In genomic region chr3:129203761-129204440, GRCm38 (mm10) we compare ENCODE assay signal across 8 mouse cellular contexts. TPM values are rescaled to one million over a fixed set of nuclear protein-coding genes. Genes with fewer than 3 reads are reported as not detected.
DNase-seq lines count a peak whose midpoint lies in the region; ATAC-seq and TF ChIP-seq lines count a peak whose summit lies in the region.

No protein-coding gene starts in this region.

- peaks cover 36% of the 10 kb centered on the region for H3K4me1 ChIP-seq in kidney, embryonic 15.5 days
- H3K4me1 ChIP-seq in embryonic facial prominence, embryonic 14.5 days (ENCODE audit: control insufficient read depth, insufficient read depth, low read length), result peaks cover 6% of the 10 kb centered on the region; the same call in 1 of the 2 replicates
- peaks cover 4% of the 10 kb centered on the region; the same call in 1 of the 2 replicates for H3K4me1 ChIP-seq in intestine, postnatal 0 days (replicated peaks; ENCODE audit: control insufficient read depth, insufficient read depth, low read length)
- peaks cover 29% of the 10 kb centered on the region for H3K4me1 ChIP-seq in neural tube, embryonic 13.5 days (replicated peaks)

- TF ChIP-seq CTCF in intestine, postnatal 0 days (IDR thresholded peaks at IDR 0.05; ENCODE audit: low read depth), result no peak

- intact Hi-C loops in left cerebral cortex, postnatal 10 days (cut with DNase I), result loop anchor here (1.0 kb wide), 1 partner anchor 855 kb away; no protein-coding TSS in a partner anchor

- peak overlapping the region; percentile 85 for H3K4me2 ChIP-seq in kidney, embryonic 15.5 days
- peak overlapping the region; percentile 88 for H3K4me2 ChIP-seq in embryonic facial prominence, embryonic 14.5 days (ENCODE audit: low read depth, low read length)
- H3K4me2 ChIP-seq in intestine, postnatal 0 days (replicated peaks; ENCODE audit: low read depth), result peak overlapping the region; percentile 78
- peak overlapping the region; percentile 79 for H3K4me2 ChIP-seq in neural tube, embryonic 13.5 days

- no peak overlapping the region for H3K27ac ChIP-seq in kidney, embryonic 15.5 days
- peak overlapping the region; percentile 18; the same call in 1 of the 2 replicates for H3K27ac ChIP-seq in embryonic facial prominence, embryonic 14.5 days (replicated peaks; ENCODE audit: low read depth, low read length)
- no peak overlapping the region for H3K27ac ChIP-seq in intestine, postnatal 0 days (ENCODE audit: low read depth, low read length)
- H3K27ac ChIP-seq in neural tube, embryonic 13.5 days (replicated peaks), result no peak overlapping the region

- H3K4me3 ChIP-seq in kidney, embryonic 15.5 days (replicated peaks), result peak overlapping the region; percentile 47
- H3K4me3 ChIP-seq in embryonic facial prominence, embryonic 14.5 days (ENCODE audit: low read depth, low read length), result peak overlapping the region; percentile 49
- H3K4me3 ChIP-seq in intestine, postnatal 0 days (ENCODE audit: low read depth, low read length), result peak overlapping the region; percentile 44
- peak overlapping the region; percentile 41 for H3K4me3 ChIP-seq in neural tube, embryonic 13.5 days

- DNase-seq in kidney, postnatal 4 days, result no peak
- DNase-seq in embryonic facial prominence, embryonic 14.5 days (ENCODE audit: low spot score), result peak; percentile 3
- no peak for DNase-seq in frontal cortex, adult 2 months (ENCODE audit: extremely low spot score in 1 of 2, low spot score in 1 of 2)
- DNase-seq in left cerebral cortex, postnatal 10 days (ENCODE audit: extremely low spot score in 1 of 2, low spot score in 2 of 2), result no peak
- no peak for DNase-seq in left cerebral cortex, adult 11 months (ENCODE audit: low spot score)

- no peaks in the 10 kb centered on the region for H3K36me3 ChIP-seq in kidney, embryonic 15.5 days
- H3K36me3 ChIP-seq in embryonic facial prominence, embryonic 14.5 days (ENCODE audit: control insufficient read depth, insufficient read depth, low read length), result no peaks in the 10 kb centered on the region
- H3K36me3 ChIP-seq in intestine, postnatal 0 days (ENCODE audit: control insufficient read depth, insufficient read depth), result no peaks in the 10 kb centered on the region
- no peaks in the 10 kb centered on the region for H3K36me3 ChIP-seq in neural tube, embryonic 13.5 days

- no peaks in the 10 kb centered on the region for H3K9me3 ChIP-seq in kidney, embryonic 15.5 days (replicated peaks)
- H3K9me3 ChIP-seq in embryonic facial prominence, embryonic 14.5 days (ENCODE audit: control insufficient read depth, low read length), result no peaks in the 10 kb centered on the region
- no peaks in the 10 kb centered on the region for H3K9me3 ChIP-seq in intestine, postnatal 0 days (ENCODE audit: control insufficient read depth)
- no peaks in the 10 kb centered on the region for H3K9me3 ChIP-seq in neural tube, embryonic 13.5 days

- ATAC-seq in kidney, embryonic 15.5 days (replicated peaks; ENCODE audit: low FRiP score), result peak; percentile 31
- ATAC-seq in embryonic facial prominence, embryonic 14.5 days (ENCODE audit: low read depth), result peak; percentile 15; the same call in 1 of the 2 replicates
- ATAC-seq in intestine, postnatal 0 days, result peak; percentile 27; the same call in 1 of the 2 replicates
- peak; percentile 32 for ATAC-seq in neural tube, embryonic 13.5 days (ENCODE audit: low read depth)

- H3K27me3 ChIP-seq in kidney, embryonic 15.5 days, result peaks cover 96% of the 10 kb centered on the region
- peaks cover 96% of the 10 kb centered on the region for H3K27me3 ChIP-seq in embryonic facial prominence, embryonic 14.5 days (replicated peaks; ENCODE audit: control insufficient read depth, insufficient read depth, low read length)
- peaks cover 90% of the 10 kb centered on the region for H3K27me3 ChIP-seq in intestine, postnatal 0 days (replicated peaks; ENCODE audit: control insufficient read depth, insufficient read depth, low read length)
- H3K27me3 ChIP-seq in neural tube, embryonic 13.5 days, result peaks cover 96% of the 10 kb centered on the region

- under 1% methylated on average over 31 of the region's 35 CpGs for WGBS in kidney, embryonic 15.5 days
- 4% methylated on average over 30 of the region's 35 CpGs for WGBS in embryonic facial prominence, embryonic 14.5 days
- 25% methylated on average over 35 of the region's 35 CpGs for WGBS in intestine, postnatal 0 days
- WGBS in neural tube, embryonic 13.5 days, result under 1% methylated on average over 35 of the region's 35 CpGs

- 0 out of 2 replicates have a peak overlapping the region, but pooled peaks have one; percentile 27 for H3K9ac ChIP-seq in kidney, embryonic 15.5 days
- H3K9ac ChIP-seq in embryonic facial prominence, embryonic 14.5 days (ENCODE audit: low read depth, low read length), result peak overlapping the region; percentile 66
- H3K9ac ChIP-seq in intestine, postnatal 0 days (ENCODE audit: low read depth, low read length), result no peak overlapping the region
- H3K9ac ChIP-seq in neural tube, embryonic 13.5 days, result peak overlapping the region; percentile 50; the same call in 1 of the 2 replicates

RNA-seq across cellular contexts. Expression of gene Pitx2, which starts 4.2 kb away (rescaled TPM):
- 6.2 and 9.8 TPM in 2 replicates for polyA plus RNA-seq in kidney, embryonic 15.5 days (2015; fragmentation: Nextera tagmentation; extraction: Ambion mirVana)
- polyA plus RNA-seq in embryonic facial prominence, embryonic 14.5 days (2014; fragmentation: Nextera tagmentation; extraction: Ambion mirVana), result 37.7 and 38.6 TPM in 2 replicates
- 12.3 and 18.3 TPM in 2 replicates for polyA plus RNA-seq in intestine, postnatal 0 days (2015; fragmentation: Nextera tagmentation; extraction: Ambion mirVana)
- polyA plus RNA-seq in neural tube, embryonic 13.5 days (2015; fragmentation: Nextera tagmentation; extraction: Ambion mirVana), result 4.2 and 5.7 TPM in 2 replicates
- 0.17 TPM in 1 of 2 replicates, not detected in the other for polyA plus RNA-seq in frontal cortex, adult 2 months (2012; rRNA removed)
- total RNA-seq in left cerebral cortex, postnatal 10 days (2021), result not detected
